1 mouse cellular context compared by ENCODE assay signal in genomic region chr12:30584356-30584740, GRCm38 (mm10).
TF ChIP-seq lines count a peak whose summit lies in the region.

TSS of gene Tmem18 (plus strand) at chr12:30584426.

TF ChIP-seq in CH12.LX, 34 proteins besides CTCF, POLR2A, EP300 and RAD21 (continued from another document):
- TF ChIP-seq ZMIZ1 (IDR thresholded peaks at IDR 0.05; ENCODE audit: low read depth, low read length) (peak; percentile 62; the same call in 1 of the 2 replicates), MAX (IDR thresholded peaks at IDR 0.05; ENCODE audit: low read length) (no peak), NELFE (IDR thresholded peaks at IDR 0.05; ENCODE audit: low read depth, low read length) (peak; percentile 96), HCFC1 (IDR thresholded peaks at IDR 0.05; ENCODE audit: low read depth, low read length) (peak; percentile 72), USF2 (conservative IDR thresholded peaks at IDR 0.05; ENCODE audit: low read depth, low read length) (no peak), ZKSCAN1 (IDR thresholded peaks at IDR 0.05; ENCODE audit: borderline replicate concordance, low read depth, low read length) (no peak), CHD1 (IDR thresholded peaks at IDR 0.05; ENCODE audit: low read depth, low read length) (no peak)
